Mouse (Mus musculus) bone marrow macrophage, adult 2 months (primary cell): ENCODE measurements around the gene Car11.

Experiments used
- CTCF ChIP-seq: IDR thresholded peaks from 2 replicates; pipeline ENCODE4 v1.5.1; 2012; ENCODE audit warnings: low read depth, mild to moderate bottlenecking, low read length, moderate library complexity
- POLR2A ChIP-seq: IDR thresholded peaks from 2 replicates; pipeline ENCODE4 v1.6.1; 2012; ENCODE audit warnings: mild to moderate bottlenecking, low read depth, low read length, borderline replicate concordance

DNA sequence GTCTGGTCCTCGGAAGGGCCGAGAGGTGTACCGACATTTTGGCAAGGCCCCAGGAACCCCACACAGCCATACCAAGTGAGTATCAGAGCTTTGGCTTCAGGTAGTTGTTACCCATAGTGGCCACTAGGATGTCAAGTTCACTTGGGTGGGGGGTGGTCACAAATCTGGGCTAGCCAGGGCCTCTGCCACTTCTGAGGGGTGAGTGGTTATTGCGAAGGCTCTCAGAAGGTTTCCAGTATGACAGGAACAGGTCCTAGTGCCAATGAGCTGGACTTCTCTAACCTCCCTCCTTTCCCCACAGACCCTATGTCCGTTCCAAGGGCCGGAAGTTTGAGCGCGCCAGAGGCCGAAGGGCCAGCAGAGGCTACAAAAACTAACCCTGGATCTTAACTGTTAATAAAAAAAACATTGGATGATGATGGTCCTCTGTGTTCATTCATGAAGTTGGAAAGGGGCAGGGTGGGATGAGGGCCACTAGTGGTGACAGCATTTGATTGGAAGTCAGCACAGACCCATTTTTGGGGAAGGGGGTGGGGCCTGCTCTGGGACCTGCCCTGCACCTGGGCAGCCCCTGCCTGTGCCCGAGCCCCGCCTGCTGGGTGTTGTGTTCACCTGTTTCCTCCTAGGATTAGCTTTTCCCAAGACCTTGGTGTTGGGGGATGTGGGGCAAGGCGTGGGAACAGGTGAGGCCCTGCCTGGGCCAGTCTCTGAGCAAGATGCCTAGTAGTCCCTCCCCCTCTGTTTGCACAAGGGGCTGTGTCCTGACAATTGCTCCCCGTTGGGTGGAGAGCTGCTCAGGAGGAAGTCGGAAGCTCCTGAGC, 21.0 kb downstream of the Car11 start, which contains the start of gene Fam83e:
- TF ChIP-seq CTCF = no peak
- TF ChIP-seq POLR2A = no peak
